Mouse (Mus musculus) megakaryocyte progenitor cell, adult 5-6 weeks (primary cell): ENCODE data around the gene Ttll5. TPM values are rescaled to one million over a fixed set of nuclear protein-coding genes. Genes with fewer than 3 reads are reported as not detected.

Source experiments
- ATAC-seq: replicated peaks from 2 replicates; pipeline ENCODE4 v1.8.0; 2016; ENCODE audit warnings: mild to moderate bottlenecking, moderate TSS enrichment, inconsistent platforms; ENCODE audit not compliant: poor library complexity
- total RNA-seq, 2 experiments: library from RNA; stranded (forward) in 1 of 2; stranded (reverse) in 1 of 2; fragments of 157-497, 149-512 nt in 1 of 2; fragments of 200-1000 nt in 1 of 2; gene quantifications; 2 replicates each; pipeline versions ENCODE4 v1.2.3 to v1.2.4; 2015 to 2017

Gene Ttll5
- total RNA-seq, 2 experiments from 2014 or later = 20.1 to 20.8 TPM

- no peak for ATAC-seq
Observed at GRCm38 (mm10) chr12:86088042-86088441, 263.6 kb downstream of the Ttll5 start.

- ATAC-seq = no peak
Observed at GRCm38 (mm10) chr12:86090764-86091163, 266.3 kb downstream of the Ttll5 start.

- no peak for ATAC-seq
Observed at GRCm38 (mm10) chr12:86091601-86092132, 267.2 kb downstream of the Ttll5 start.

- ATAC-seq = no peak
Observed at GRCm38 (mm10) chr12:86094075-86094474, 269.6 kb downstream of the Ttll5 start.

- ATAC-seq = peak; percentile 57
Observed at GRCm38 (mm10) chr12:86095806-86096205, 271.3 kb downstream of the Ttll5 start.

GRCm38 (mm10) chr12:86097781-86098180 is 273.3 kb downstream of the Ttll5 start:
- no peak for ATAC-seq

- ATAC-seq = no peak
Observed at GRCm38 (mm10) chr12:86100711-86101110, 276.3 kb downstream of the Ttll5 start.

- ATAC-seq = no peak
Observed at GRCm38 (mm10) chr12:86102686-86103085, 278.2 kb downstream of the Ttll5 start.

GRCm38 (mm10) chr12:86103391-86103790 is 278.9 kb downstream of the Ttll5 start:
- no peak for ATAC-seq

- ATAC-seq = no peak
Observed at GRCm38 (mm10) chr12:86103852-86104251, 279.4 kb downstream of the Ttll5 start.

GRCm38 (mm10) chr12:86104297-86104696 is 279.8 kb downstream of the Ttll5 start:
- ATAC-seq = no peak

- ATAC-seq = no peak
Observed at GRCm38 (mm10) chr12:86105546-86105945, 281.1 kb downstream of the Ttll5 start.

GRCm38 (mm10) chr12:86106086-86106485 is 281.6 kb downstream of the Ttll5 start:
- ATAC-seq = no peak

GRCm38 (mm10) chr12:86107645-86108044 is 283.2 kb downstream of the Ttll5 start:
- ATAC-seq = no peak

GRCm38 (mm10) chr12:86109531-86109930 is 285.1 kb downstream of the Ttll5 start:
- no peak for ATAC-seq

GRCm38 (mm10) chr12:86110637-86111036 is 286.2 kb downstream of the Ttll5 start:
- ATAC-seq = no peak

Other genes starting within 250 kb of the Ttll5 start
- 12.9 and 18.0 TPM in 2 replicates for gene Jdp2, start 225.6 kb upstream of the Ttll5 start, total RNA-seq (2015)
- gene Jdp2, start 225.6 kb upstream of the Ttll5 start, total RNA-seq (2017) = 38.1 and 46.1 TPM in 2 replicates
- 8.2 and 9.0 TPM in 2 replicates for gene Batf, start 138.0 kb upstream of the Ttll5 start, total RNA-seq (2015)
- 29.2 and 41.9 TPM in 2 replicates for gene Batf, start 138.0 kb upstream of the Ttll5 start, total RNA-seq (2017)
- not detected in 2 replicates for gene Flvcr2, start 78.1 kb upstream of the Ttll5 start, total RNA-seq (2015)
- gene Flvcr2, start 78.1 kb upstream of the Ttll5 start, total RNA-seq (2017) = not detected in 2 replicates
- gene Erg28, start 109 bp upstream of the Ttll5 start, total RNA-seq (2015) = 77.1 and 80.2 TPM in 2 replicates
- gene Erg28, start 109 bp upstream of the Ttll5 start, total RNA-seq (2017) = 76.9 and 93.4 TPM in 2 replicates